Mouse (Mus musculus) naive thymus-derived CD4-positive, alpha-beta T cell, adult 2 months (primary cell): Measurements from ENCODE around the gene Cdh11.

Experiments used
- DNase-seq: peaks from one replicate; pipeline ENCODE4 v3.0.0-alpha.2; 2011; ENCODE audit warnings: low read depth

Cdh11 gene

GRCm38 (mm10) chr8:102785592-102786416 is at the start of gene Cdh11:
Gene Cdh11 (minus strand): TSS chr8:102785642.
- no peak for DNase-seq

- no peak for DNase-seq
These were observed 28.5 kb upstream of the Cdh11 start for GRCm38 (mm10) chr8:102813959-102814358.

- no peak for DNase-seq
These were observed 4.9 kb upstream of the Cdh11 start for GRCm38 (mm10) chr8:102790303-102790702.

- DNase-seq: no peak
These were observed 1.3 kb upstream of the Cdh11 start for GRCm38 (mm10) chr8:102786467-102787360.

GRCm38 (mm10) chr8:102784835-102785455 is 497 bp downstream of the Cdh11 start:
- DNase-seq: no peak

- DNase-seq: no peak
These were observed 1.4 kb downstream of the Cdh11 start for GRCm38 (mm10) chr8:102783821-102784591.

GRCm38 (mm10) chr8:102782707-102783489 is 2.5 kb downstream of the Cdh11 start:
- DNase-seq: no peak

GRCm38 (mm10) chr8:102780899-102781298 is 4.5 kb downstream of the Cdh11 start:
- DNase-seq: peak; percentile 0

GRCm38 (mm10) chr8:102774594-102774993 is 10.8 kb downstream of the Cdh11 start:
- DNase-seq: no peak

GRCm38 (mm10) chr8:102771456-102771855 is 14.0 kb downstream of the Cdh11 start:
- no peak for DNase-seq

GRCm38 (mm10) chr8:102753839-102754238 is 31.6 kb downstream of the Cdh11 start:
- no peak for DNase-seq

- DNase-seq: no peak
These were observed 42.5 kb downstream of the Cdh11 start for GRCm38 (mm10) chr8:102742940-102743339.

- no peak for DNase-seq
These were observed 43.3 kb downstream of the Cdh11 start for GRCm38 (mm10) chr8:102742008-102742591.

GRCm38 (mm10) chr8:102740963-102741362 is 44.5 kb downstream of the Cdh11 start:
- no peak for DNase-seq

- DNase-seq: no peak
These were observed 46.4 kb downstream of the Cdh11 start for GRCm38 (mm10) chr8:102738961-102739487.

- DNase-seq: no peak
These were observed 47.0 kb downstream of the Cdh11 start for GRCm38 (mm10) chr8:102738395-102738794.

GRCm38 (mm10) chr8:102734419-102734818 is 51.0 kb downstream of the Cdh11 start:
- DNase-seq: no peak

- no peak for DNase-seq
These were observed 59.1 kb downstream of the Cdh11 start for GRCm38 (mm10) chr8:102726206-102726935.

- no peak for DNase-seq
These were observed 59.9 kb downstream of the Cdh11 start for GRCm38 (mm10) chr8:102725496-102725895.
